Mouse (Mus musculus) heart, postnatal 0 days (tissue): ENCODE data around the gene Ap3d1.

ENCODE experiments used
- CTCF ChIP-seq: IDR thresholded peaks from 2 replicates; pipeline ENCODE4 v1.5.1; 2016; ENCODE audit warnings: antibody characterized with exemption, control low read depth, low read depth
- EP300 ChIP-seq: IDR thresholded peaks from 2 replicates; pipeline ENCODE4 v1.6.1; 2016; ENCODE audit warnings: antibody characterized with exemption, low read depth

DNA sequence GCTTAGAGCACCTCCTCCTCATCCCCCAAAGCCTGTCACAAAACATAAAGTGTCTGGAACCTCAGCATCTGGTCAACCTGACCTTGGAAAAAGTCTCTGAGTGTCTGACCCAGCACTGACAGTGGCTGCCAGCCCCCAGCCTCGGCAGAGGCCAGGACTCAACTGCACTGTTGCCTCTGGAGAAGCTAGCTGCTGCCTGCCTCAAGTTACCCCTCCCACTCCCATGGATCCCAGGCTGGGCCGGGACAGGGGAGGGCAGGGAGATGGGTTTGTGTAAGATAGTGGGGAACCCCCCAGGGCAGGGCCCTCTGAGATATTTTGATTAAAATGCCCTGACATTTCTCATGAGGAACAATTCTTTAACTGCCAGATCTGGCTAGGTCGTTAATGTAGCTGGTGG is 37.0 kb downstream of the Ap3d1 start:
- TF ChIP-seq CTCF (no peak), EP300 (no peak)
